Mouse (Mus musculus) B cell, adult 2 months (primary cell): ENCODE data around the gene Rnf150.
"Not testable (repeated sequence)": the region's sequence is repeated elsewhere in the genome, so short reads cannot be mapped to it uniquely, and the experiment has no call there.

Source experiments
- DNase-seq, 2 experiments: peaks; one replicate each; pipeline ENCODE4 v3.0.0; 2022

Rnf150 gene

DNA sequence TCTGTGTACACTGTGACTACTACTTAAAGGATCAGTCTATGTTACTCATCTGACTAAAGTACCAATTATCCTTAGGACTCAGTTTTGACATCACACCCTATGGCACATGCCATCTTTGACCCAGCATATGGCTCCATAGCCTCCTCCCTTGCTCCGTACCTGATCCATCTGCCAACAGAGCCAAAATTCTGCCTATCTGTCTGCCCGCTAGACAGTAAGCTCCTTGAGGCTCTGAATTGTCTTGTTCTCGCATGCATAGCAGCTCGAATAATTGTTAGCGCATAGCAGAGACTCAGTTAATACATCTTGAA is 216.3 kb downstream of the Rnf150 start:
- DNase-seq: no peak

DNA sequence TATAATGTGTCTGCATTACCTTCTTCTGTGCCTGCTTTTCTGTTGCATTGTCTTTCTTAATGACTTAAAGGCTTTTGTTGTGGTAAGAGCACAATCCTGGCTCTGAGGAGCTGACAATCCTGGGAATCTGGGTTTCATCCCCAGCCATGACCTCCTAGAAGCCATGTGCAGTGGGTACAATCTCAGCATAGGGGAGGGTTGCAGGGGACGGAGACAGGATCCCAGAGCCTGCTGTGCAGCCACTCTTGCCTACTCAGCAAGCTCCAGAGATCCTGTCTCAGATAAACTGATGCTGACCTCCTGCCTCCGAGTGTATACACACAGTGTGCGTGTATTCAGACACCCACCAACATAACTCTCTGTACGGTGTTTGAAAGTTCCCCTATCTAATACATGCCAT is 218.1 kb downstream of the Rnf150 start:
- no peak for DNase-seq

DNA sequence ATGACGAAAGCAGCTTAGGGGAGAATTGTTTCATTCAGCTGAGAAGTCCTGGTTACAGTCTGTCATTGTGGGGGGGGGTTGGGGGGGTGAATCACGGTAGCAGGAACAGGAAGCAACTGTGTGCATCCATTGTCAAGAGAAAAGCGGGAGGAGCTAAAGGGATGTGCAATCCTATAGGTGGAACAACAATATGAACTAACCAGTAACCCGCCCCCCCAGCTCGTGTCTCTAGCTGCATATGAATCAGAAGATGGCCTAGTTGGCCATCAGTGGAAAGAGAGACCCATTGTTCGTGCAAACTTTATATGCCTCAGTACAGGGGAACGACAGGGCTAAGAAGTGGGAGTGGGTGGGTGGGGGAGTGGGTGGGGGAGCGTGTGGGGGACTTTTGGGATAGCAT is 218.7 kb downstream of the Rnf150 start:
- DNase-seq: not testable (repeated sequence)

DNA sequence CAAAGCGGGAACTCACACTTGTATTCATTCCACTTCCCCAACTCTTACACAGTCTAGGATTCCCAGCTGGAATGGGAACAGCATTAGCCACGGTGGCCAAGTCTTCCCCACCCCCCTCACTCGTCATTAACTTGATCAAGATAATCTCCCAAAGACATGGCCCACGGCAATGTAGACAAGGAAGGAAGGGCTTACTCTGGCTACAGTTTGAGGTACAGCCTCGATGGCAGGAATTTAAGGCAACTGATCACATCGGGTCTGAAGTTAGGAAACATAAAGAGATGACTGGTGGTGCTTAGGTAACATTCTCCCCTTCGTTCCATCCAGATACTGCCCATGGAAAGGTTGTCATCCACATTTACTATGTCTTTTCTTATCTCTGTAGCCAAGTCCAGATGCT is 219.1 kb downstream of the Rnf150 start:
- DNase-seq: no peak

DNA sequence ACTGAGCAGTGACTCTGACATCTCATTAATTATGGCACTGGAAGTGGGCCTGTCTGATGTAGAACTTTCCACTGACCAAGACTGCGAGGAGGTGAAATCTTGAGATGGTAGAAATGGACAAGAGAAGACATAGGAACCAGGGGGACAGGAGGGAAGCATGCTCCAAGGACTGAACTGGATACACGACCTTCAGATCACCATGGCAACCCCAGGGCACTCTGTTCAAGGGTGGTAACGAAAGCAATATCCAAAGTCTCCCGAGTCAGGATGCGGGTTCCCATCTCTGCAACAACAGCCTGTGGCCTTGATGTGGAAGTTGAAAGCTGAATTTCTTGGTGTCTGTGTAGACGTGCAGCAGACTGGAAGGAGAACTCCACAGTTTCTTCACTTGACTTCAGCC is 220.3 kb downstream of the Rnf150 start:
- no peak for DNase-seq

DNA sequence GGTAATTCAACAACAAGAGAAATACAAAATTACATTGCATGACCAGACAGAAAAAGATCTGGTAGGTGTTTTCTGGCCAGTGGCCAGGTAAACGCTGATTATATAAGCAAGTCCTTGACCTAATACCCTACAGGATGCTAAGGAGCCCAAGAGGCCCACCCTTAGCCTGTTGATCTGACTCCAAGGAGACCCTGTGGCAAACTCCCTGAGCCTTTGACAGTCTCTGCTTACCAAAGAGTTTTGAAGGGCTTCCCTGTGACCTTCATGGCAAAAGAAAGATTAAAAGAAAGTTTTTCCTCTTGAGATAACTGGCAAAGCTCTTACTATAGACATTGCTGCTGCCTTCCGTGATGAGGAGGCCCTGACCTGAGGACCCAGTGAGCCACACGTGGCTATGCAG is 222.4 kb downstream of the Rnf150 start:
- no peak for DNase-seq

DNA sequence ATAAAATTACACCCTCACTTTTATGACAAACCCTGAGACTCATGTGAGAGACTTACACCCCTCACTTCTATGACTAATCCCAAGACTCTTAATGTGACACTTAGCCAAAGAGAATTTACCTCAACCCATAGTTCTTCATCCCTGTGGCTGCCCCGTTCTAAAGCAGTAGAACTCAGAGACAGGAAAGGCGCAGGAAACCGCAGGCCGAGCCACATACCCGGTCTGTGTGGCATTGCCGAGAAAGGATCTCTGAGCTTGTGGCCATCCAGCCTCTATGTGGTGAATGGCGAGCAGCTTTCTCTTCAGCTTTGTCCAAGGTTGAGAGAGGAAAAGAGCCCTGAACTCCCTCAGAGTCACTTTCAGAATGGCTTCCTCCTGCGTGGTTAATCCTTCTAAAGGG is 223.5 kb downstream of the Rnf150 start:
- DNase-seq: peak in 1 of 2 experiments; percentile 14

DNA sequence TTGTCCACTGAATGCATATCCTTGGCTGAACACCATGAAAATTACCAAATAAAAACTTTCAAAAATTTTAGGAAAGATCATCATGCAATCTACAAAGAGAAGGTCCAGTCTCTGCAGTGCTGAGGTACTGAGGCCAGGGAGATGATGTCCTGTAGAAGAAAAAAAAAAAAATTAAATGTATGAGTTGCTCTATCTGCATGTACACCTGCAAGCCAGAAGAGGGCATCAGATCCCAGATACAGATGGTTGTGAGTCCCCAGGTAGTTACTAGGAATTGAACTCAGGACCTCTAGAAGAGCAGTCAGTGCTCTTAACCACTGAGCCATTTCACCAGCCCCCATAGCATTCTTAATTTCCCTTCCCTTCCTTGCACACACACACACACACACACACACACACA is 224.4 kb downstream of the Rnf150 start:
- DNase-seq: no peak

DNA sequence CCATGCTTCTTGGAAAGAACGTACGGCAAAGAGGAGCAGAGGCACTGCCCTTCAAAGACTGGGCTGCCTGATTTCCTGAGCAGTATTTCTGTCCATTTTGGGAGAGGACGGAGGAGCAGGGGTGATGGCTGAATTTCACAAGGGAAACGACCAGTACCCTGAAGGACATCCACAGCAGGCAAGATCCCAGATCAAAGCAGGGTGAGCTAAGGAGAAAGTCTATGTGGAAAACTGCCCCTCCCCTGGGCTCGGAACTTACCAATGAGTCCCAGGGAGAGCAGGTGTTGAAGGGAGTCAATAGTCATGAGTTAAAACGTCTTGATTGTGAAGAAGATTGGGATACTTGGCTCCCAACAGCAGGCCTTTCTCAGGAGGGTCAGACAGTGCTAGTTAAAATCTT is 225.0 kb downstream of the Rnf150 start:
- no peak for DNase-seq

DNA sequence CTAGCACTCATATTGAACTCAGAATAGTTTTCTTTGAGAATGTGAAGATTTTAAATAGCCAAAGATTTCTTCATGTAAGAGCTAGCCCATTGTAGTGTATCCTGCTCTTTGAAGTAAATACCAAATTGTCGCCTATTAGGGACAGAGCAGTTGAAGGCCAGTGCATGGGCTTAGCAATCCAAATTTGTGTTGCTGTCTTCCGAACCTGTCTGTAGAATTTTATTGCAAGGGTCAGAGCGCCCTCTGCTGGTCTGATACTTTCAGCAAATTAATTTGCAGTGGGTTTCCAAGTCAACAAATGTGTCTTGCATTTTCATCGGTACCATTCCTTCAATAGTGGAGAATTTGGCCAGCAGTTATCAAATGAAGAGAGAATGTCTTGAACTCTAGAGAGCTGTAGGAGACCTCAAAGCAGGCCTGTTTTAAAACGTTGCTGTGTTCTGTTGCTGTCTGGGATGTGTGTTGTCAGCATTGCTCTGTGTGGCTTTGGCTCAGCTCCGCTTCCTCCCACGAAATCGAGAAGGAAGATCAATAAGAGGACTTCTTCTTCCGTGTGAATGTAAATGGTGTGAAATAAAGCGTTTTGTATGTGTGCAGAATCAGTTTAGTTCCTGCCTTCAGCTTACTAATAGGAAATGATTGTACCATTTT is 226.3 kb downstream of the Rnf150 start:
- DNase-seq: peak; percentile 87 to 88

DNA sequence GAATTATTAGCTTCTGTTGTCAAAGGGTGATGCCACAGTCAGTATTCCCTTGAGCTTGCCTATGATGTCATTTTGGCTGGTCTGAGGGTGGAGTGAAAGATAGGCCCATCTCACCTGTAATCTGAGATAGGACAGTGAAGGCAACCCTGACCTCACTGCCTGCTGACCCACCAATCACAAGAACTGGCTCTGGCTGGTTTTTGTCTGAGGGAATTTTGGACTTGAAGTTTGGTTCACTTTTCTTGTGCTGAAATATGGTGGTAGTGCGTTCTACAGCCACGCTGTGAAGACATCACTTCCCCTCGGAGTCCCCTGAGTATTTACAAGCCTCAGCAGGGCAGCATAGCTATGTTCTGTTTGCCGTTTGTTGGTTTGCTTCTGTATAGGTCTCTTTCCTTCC is 227.3 kb downstream of the Rnf150 start:
- peak; percentile 48 to 57 for DNase-seq

DNA sequence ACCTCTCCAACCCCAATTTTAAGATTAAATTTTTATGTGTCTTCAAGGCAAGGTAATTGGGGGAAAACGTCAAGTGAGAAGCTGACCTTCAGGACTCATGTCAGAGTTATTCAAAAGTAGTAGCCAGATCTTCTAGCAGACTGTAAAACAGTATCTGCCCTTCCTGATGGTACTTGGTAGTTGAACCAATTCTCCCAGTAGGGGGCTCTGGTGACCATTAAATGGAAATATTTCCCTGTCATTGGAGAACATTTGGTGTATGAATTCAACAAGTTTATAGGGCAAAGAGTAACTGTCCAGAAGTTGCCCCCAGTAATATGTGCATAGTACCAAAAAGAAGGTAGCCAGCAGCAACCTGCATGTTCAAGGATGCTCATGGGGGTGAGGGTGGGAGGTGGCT is 236.9 kb downstream of the Rnf150 start:
- DNase-seq: peak; percentile 58 to 63

DNA sequence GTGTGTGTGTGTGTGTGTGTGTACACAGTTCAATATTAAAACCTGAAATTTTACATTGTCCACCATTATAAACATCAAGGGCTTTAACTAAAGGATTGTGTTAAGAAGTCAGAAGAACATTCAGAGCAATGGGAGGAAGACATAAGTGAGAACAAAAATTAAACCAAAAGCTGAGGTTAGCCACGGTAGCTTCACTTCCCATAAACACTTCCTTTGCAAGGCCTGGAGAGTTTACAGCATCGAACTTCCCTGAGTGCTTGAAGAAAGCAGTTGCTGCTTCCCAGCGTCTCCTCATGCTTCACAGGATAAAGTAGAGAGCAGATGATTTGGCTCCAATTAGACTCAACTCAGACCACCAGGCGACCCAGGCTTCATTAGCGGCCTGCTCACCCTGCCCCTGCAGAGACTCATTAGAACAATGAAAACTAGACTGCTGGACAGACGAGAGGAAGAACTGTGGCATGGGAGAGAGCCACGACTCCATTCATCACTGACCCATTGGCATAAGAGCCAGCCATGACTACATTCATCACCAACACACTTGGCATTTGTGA is 239.9 kb downstream of the Rnf150 start:
- no peak for DNase-seq

DNA sequence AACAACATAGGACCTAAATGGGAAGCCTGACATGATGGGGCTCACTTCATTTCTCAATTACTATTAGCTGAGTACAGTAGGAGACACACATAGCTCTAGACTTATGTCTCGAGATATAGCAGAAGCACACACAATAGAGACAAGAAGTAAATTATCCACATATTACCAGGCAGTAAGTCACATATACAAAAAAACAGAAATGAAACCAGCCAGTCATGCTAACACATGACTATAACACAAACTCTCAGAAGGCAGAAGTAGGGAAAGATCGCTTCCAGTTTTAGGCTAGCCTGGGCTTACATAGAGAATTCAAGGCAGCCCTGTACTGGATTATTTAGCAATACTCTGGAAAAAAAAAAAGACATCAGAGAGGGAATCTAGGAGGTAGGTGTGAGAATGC is 240.8 kb downstream of the Rnf150 start:
- no peak for DNase-seq

DNA sequence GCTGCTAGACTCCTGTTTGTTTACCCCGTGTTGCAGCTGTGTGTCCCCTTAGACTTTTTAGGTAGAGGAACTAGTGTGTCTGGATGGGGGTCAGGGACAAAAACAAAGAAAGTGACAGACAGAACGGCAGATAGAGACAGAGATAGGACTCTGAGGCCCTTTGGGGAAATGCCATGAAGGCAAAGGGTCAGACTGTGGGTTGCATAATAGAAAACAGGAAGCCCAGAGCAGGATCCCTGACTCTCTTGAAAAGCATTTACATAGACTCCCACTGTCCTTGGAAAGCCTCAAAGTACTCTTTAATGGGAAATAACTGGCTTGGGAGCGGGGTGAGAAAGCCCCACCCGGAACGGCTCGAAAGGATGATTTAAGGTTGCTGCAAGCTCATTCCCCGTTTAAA is 246.6 kb downstream of the Rnf150 start:
- DNase-seq: no peak

DNA sequence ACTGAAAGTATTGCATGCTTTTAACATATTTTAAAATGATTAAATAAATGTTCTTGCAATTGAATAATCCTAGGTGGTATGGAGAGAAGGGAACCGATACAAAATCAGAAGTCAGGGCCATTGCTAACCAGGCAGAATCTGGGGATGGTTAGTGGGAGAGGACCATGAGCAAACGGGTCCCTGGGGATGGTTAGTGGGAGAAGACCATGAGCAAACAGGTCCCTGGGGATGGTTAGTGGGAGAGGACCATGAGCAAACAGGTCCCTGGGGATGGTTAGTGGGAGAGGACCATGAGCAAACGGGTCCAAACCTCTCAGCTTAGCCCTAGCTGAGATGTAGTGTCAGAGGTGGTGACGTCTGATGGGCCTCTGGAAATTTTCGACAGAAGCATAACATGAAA is 247.0 kb downstream of the Rnf150 start:
- no peak for DNase-seq

DNA sequence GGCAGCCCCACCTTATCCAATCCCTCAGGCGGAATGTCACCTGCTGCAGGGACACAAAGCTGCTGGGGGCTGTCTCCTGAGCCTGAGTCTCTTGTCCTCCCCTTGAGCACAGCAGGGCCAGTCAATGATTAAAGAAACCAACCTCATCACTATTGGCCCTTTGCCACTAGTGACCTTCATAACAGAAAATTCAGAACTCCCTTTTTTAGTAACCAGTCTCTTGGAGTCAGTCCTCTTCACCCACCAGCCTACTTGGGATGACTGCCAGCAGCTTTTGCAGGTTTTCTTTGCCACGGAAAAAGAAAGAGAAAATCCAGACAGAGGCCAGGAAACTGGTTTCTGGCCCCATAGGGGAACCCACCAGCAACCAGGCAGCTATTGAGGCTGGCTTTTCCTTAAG is 271.9 kb downstream of the Rnf150 start:
- DNase-seq: no peak

DNA sequence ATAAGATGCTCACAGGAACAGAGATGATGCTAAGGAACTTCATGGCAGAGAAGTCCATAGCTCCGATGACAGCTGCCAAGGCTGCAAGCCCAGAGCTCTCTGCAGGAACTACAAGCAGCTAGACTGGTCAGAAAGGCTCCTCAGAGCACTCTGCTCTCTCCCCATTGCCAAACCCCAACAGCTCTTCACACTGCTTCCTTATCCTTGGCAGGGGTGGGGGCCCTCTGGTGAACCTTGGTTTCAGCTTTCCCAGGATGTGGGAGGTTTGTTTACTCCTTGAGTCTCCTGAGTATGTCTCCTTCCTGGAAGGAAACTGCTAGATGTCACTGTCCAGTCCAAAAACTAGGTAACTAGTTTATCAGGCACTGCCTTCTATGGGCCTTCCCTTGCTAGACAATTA is 276.9 kb downstream of the Rnf150 start:
- no peak for DNase-seq

DNA sequence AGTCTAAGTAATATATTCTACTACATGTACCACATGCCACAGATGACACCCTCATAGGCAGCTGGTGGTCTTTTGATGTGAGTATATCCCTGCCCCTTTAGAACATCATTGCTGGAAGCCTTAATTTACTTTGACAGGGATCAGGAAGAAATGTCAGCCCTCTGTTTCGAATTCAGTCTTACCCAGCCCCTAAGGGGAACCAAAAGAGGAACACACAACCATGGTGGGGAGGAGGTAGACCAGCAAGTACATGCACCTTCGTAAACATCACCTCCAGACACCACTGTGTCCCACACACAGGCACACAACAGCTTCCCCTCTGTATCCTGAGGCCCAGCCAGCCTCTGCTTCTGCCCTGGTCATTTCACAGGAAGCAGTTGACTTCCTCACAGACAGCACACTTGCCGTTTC is 277.6 kb downstream of the Rnf150 start:
- DNase-seq: peak; percentile 48 to 55
